Mouse (Mus musculus): Measurements from ENCODE around the gene Plin3. TPM values are rescaled to one million over a fixed set of nuclear protein-coding genes. Genes with fewer than 3 reads are reported as not detected.

Gene Plin3
- polyA plus RNA-seq, 1 experiment from 2014 or later, result 30.2 TPM

- H3K36me3 ChIP-seq, result peaks cover 73% of the 10 kb centered on the region
- H3K9ac ChIP-seq, result no peak overlapping the region
- H3K27ac ChIP-seq, result 0 out of 2 replicates have a peak overlapping the region, but pooled peaks have one; percentile 1
- H3K27me3 ChIP-seq (replicated peaks), result no peaks in the 10 kb centered on the region
- H3K4me1 ChIP-seq, result peaks cover 58% of the 10 kb centered on the region
- H3K4me3 ChIP-seq, result no peak overlapping the region
- no peak for ATAC-seq
- 86% methylated on average over 4 of the region's 4 CpGs for WGBS (ENCODE audit: insufficient replicate concordance)
- H3K9me3 ChIP-seq (replicated peaks), result no peaks in the 10 kb centered on the region
- no peak overlapping the region for H3K4me2 ChIP-seq
These were observed 9.9 kb downstream of the Plin3 start for GRCm38 (mm10) chr17:56282802-56283201.

DNA sequence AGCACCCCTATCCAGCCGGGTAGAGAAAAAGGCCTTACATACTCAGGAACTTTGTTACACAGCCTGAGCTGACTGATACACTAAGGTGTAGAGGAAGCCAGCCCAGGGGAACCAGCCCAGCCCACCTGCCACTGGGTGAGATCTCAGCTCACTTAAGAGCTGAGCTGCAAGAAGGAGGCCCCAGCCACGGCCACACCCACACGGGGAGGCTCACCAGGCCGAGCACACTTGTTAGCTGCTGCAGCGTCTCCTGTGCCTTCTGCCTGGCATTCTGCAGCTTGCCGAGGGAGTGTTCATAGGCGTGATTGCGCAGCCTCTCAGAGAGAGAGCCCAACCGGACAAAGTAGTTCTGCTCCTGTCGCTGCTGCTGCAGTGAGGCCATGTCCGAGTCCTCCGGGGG lies 11.5 kb downstream of the Plin3 start:
- H3K27me3 ChIP-seq (replicated peaks), result no peaks in the 10 kb centered on the region
- WGBS (ENCODE audit: insufficient replicate concordance), result 72% methylated on average over 12 of the region's 12 CpGs
- 0 out of 2 replicates have a peak overlapping the region, but pooled peaks have one; percentile 29 for H3K27ac ChIP-seq
- no peak overlapping the region for H3K4me3 ChIP-seq
- H3K4me2 ChIP-seq, result peak overlapping the region; percentile 22
- H3K4me1 ChIP-seq, result peaks cover 54% of the 10 kb centered on the region
- ATAC-seq, result no peak
- H3K36me3 ChIP-seq, result peaks cover 66% of the 10 kb centered on the region
- H3K9ac ChIP-seq, result no peak overlapping the region
- no peaks in the 10 kb centered on the region for H3K9me3 ChIP-seq (replicated peaks)

DNA sequence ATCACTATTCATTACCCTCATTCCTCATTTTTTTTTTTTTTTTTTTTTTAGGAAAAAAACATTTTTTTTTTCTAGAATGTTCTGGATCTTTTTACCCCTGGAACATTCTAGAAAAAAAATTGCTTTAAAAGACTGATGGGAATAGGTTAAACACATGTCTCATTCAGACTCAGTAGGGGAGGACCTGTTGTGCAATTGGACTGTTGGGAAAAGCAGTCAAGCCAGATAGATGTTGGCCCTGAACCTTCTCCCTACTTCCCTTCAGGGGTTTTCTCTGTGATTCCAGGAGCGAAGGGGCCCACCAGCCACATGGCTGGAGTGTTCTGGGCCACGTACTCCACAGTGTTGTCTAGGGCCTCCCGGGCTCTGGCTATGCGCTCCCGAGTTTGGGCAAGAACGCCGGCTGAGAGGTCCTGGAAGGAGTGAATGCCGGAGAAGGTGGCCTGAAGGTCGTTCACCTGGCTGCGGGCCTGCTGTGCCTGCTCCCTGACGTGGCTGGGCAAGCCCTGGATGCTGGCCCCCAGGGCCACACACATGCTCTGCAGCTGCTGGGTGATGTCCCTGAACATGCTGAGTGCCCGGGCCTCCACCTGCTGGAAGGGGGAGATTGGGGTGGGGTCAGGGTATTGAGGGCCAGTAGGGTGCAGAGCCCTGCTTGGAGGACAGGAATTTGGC lies 13.1 kb downstream of the Plin3 start:
- Histone ChIP-seq H3K36me3 (peaks cover 50% of the 10 kb centered on the region), H3K4me2 (no peak overlapping the region), H3K4me3 (no peak overlapping the region), H3K9me3 (replicated peaks) (no peaks in the 10 kb centered on the region), H3K27me3 (replicated peaks) (no peaks in the 10 kb centered on the region), H3K9ac (no peak overlapping the region), H3K27ac (0 out of 2 replicates have a peak overlapping the region, but pooled peaks have one; percentile 43), H3K4me1 (peaks cover 61% of the 10 kb centered on the region)
- WGBS (ENCODE audit: insufficient replicate concordance), result 92% methylated on average over 12 of the region's 12 CpGs
- no peak for ATAC-seq

- Histone ChIP-seq H3K4me3 (no peak overlapping the region), H3K4me2 (peak overlapping the region; percentile 91; the same call in 1 of the 2 replicates), H3K36me3 (peaks cover 45% of the 10 kb centered on the region), H3K9me3 (replicated peaks) (no peaks in the 10 kb centered on the region), H3K4me1 (peaks cover 73% of the 10 kb centered on the region), H3K27me3 (replicated peaks) (no peaks in the 10 kb centered on the region), H3K9ac (no peak overlapping the region), H3K27ac (peak overlapping the region; percentile 92)
- WGBS (ENCODE audit: insufficient replicate concordance), result 87% methylated on average over 5 of the region's 5 CpGs
- ATAC-seq, result no peak
These were observed 14.3 kb downstream of the Plin3 start for GRCm38 (mm10) chr17:56278340-56278739.

DNA sequence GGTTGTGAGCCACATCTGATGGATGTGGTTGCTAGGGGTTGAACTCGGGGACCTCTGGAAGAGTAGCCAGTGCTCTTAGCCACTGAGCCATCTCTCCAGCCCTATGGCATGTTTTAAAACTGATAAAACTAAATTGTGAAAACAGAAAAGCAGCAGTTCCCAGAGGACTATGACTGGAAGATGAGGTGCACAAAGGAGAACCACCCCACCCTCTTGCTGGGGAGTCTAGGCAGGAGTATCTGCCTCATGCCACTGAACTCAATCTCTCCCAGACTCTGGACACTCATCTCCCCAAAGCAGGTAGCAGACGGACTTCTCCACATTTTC lies 15.1 kb downstream of the Plin3 start:
- H3K27ac ChIP-seq, result peak overlapping the region; percentile 92
- no peaks in the 10 kb centered on the region for H3K27me3 ChIP-seq (replicated peaks)
- peak; percentile 3; the same call in 1 of the 2 replicates for ATAC-seq
- peak overlapping the region; percentile 91 for H3K4me2 ChIP-seq
- no peaks in the 10 kb centered on the region for H3K9me3 ChIP-seq (replicated peaks)
- peaks cover 43% of the 10 kb centered on the region for H3K36me3 ChIP-seq
- H3K4me1 ChIP-seq, result peaks cover 72% of the 10 kb centered on the region
- peak overlapping the region; percentile 74 for H3K4me3 ChIP-seq
- 22% methylated on average over 2 of the region's 2 CpGs for WGBS (ENCODE audit: insufficient replicate concordance)
- peak overlapping the region; percentile 87 for H3K9ac ChIP-seq

GRCm38 (mm10) chr17:56276643-56277566 lies 15.8 kb downstream of the Plin3 start, which contains the start of gene Ticam1:
Gene Ticam1 (minus strand): TSS chr17:56276786.
- H3K9me3 ChIP-seq (replicated peaks), result no peaks in the 10 kb centered on the region
- H3K36me3 ChIP-seq, result peaks cover 45% of the 10 kb centered on the region
- 3% methylated on average over 21 of the region's 21 CpGs for WGBS (ENCODE audit: insufficient replicate concordance)
- H3K27ac ChIP-seq, result peak within 1 kb of the TSS; percentile 92
- peak within 1 kb of the TSS; percentile 91 for H3K4me2 ChIP-seq
- ATAC-seq, result peak; percentile 89
- peak within 1 kb of the TSS; percentile 87 for H3K9ac ChIP-seq
- H3K4me3 ChIP-seq, result peak within 1 kb of the TSS; percentile 74
- H3K4me1 ChIP-seq, result peaks cover 72% of the 10 kb centered on the region
- no peaks in the 10 kb centered on the region for H3K27me3 ChIP-seq (replicated peaks)

- Histone ChIP-seq H3K4me1 (peaks cover 63% of the 10 kb centered on the region), H3K36me3 (peaks cover 45% of the 10 kb centered on the region), H3K27me3 (replicated peaks) (no peaks in the 10 kb centered on the region), H3K4me3 (peak overlapping the region; percentile 74), H3K27ac (peak overlapping the region; percentile 92), H3K9ac (peak overlapping the region; percentile 87), H3K4me2 (peak overlapping the region; percentile 91), H3K9me3 (replicated peaks) (no peaks in the 10 kb centered on the region)
- peak; percentile 39 for ATAC-seq
- WGBS (ENCODE audit: insufficient replicate concordance), result 13% methylated on average over 5 of the region's 5 CpGs
These were observed 16.7 kb downstream of the Plin3 start for GRCm38 (mm10) chr17:56275842-56276480.

- Histone ChIP-seq H3K9ac (no peak overlapping the region), H3K27ac (peak overlapping the region; percentile 37), H3K4me3 (no peak overlapping the region), H3K9me3 (replicated peaks) (no peaks in the 10 kb centered on the region), H3K4me1 (peaks cover 62% of the 10 kb centered on the region), H3K4me2 (no peak overlapping the region; the same call in 1 of the 2 replicates), H3K36me3 (peaks cover 46% of the 10 kb centered on the region), H3K27me3 (replicated peaks) (no peaks in the 10 kb centered on the region)
- 72% methylated on average over 5 of the region's 5 CpGs for WGBS (ENCODE audit: insufficient replicate concordance)
- ATAC-seq, result no peak
These were observed 18.7 kb downstream of the Plin3 start for GRCm38 (mm10) chr17:56273986-56274385.

DNA sequence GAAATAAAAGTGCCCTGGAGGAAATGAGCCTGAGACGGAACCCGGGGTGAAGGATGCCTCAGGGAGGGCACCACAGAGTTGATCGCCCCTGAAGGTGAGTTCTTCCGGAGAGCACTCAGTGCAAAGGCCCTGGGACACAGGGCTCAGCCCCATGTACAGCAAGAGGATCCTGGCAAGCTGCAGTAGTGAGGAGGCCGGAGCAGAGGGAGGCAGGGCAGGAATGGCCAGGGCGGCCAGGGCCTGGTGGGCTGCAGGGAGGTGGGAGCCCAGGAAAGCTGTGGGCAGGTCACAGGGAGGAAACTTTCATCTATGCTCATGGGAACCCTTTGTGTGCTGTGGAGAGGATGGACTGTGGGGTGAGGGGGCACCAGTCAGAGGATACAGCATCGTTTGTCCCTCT lies 19.2 kb downstream of the Plin3 start:
- Histone ChIP-seq H3K9me3 (replicated peaks) (no peaks in the 10 kb centered on the region), H3K4me2 (no peak overlapping the region), H3K27me3 (replicated peaks) (no peaks in the 10 kb centered on the region), H3K4me3 (no peak overlapping the region), H3K36me3 (peaks cover 43% of the 10 kb centered on the region), H3K27ac (no peak overlapping the region), H3K4me1 (peaks cover 64% of the 10 kb centered on the region), H3K9ac (no peak overlapping the region)
- no peak for ATAC-seq
- 85% methylated on average over 7 of the region's 7 CpGs for WGBS (ENCODE audit: insufficient replicate concordance)

DNA sequence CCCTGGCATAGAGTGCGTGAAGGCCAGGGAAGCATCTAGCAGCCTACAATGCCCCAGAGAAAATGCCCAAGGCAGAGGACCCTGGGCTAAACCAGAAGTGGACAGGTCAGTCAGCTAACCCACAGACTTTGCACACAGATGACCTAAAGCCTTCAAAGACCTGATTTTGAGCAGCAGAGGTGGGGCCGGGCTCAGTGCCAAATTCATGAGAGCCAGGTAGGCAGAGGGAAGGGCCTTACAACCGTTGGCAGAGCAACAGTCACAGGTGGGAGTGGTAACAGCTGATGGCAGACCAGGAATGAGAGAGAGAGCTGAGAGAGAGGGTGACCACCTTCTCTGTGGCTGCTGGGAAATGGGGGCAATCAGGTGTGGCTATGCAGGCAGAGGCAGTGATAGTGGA lies 20.0 kb downstream of the Plin3 start:
- peaks cover 55% of the 10 kb centered on the region for H3K4me1 ChIP-seq
- H3K4me2 ChIP-seq, result no peak overlapping the region
- no peak overlapping the region; the same call in 1 of the 2 replicates for H3K9ac ChIP-seq
- no peak overlapping the region for H3K4me3 ChIP-seq
- no peak for ATAC-seq
- H3K9me3 ChIP-seq (replicated peaks), result no peaks in the 10 kb centered on the region
- H3K27ac ChIP-seq, result no peak overlapping the region
- no peaks in the 10 kb centered on the region for H3K27me3 ChIP-seq (replicated peaks)
- H3K36me3 ChIP-seq, result peaks cover 40% of the 10 kb centered on the region
- WGBS (ENCODE audit: insufficient replicate concordance), result 72% methylated on average over 3 of the region's 3 CpGs

DNA sequence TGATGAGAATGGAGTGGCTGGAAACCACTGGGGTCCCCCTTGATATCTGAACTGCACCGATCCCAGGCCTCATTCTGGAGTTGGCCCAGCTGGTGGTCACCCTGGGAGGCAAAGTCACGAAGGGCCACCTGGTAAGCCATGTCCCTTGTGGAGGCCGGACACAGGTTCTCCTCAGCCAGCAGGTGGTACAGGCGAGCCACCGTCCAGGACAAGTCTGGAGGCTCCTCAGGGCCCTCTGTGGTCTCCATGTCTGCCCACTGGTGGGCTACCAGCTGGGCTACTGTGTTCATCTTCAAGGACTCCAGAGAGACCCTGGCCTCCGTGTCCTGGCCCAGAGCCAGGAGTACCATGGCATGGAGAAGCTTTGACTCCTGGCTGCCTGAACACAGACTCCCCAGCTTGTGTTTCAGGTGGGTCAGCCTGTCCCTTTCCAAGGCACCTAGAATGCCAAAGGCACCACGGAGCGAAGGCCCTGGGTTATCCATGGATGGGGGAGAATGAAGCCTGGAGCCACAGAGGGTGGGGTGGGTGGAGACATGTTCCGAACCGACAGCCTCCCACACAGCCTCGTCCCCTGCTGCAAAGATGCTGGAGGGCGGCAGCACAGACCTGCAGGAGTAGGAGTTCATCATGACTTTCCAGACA lies 20.9 kb downstream of the Plin3 start:
- H3K4me3 ChIP-seq, result no peak overlapping the region
- no peak for ATAC-seq
- H3K27ac ChIP-seq, result no peak overlapping the region
- peaks cover 40% of the 10 kb centered on the region for H3K36me3 ChIP-seq
- no peak overlapping the region for H3K9ac ChIP-seq
- H3K27me3 ChIP-seq (replicated peaks), result no peaks in the 10 kb centered on the region
- H3K4me2 ChIP-seq, result no peak overlapping the region
- peaks cover 46% of the 10 kb centered on the region for H3K4me1 ChIP-seq
- H3K9me3 ChIP-seq (replicated peaks), result no peaks in the 10 kb centered on the region
- WGBS (ENCODE audit: insufficient replicate concordance), result 79% methylated on average over 12 of the region's 12 CpGs

All from liver, embryonic 12.5 days (tissue).